Mouse (Mus musculus): ENCODE measurements around the gene Alx1. TPM values are rescaled to one million over a fixed set of nuclear protein-coding genes. Genes with fewer than 3 reads are reported as not detected.

The Alx1 gene
- total RNA-seq, 2 experiments from 2014 or later = not detected

Other genes starting within 250 kb of the Alx1 start
- gene Lrriq1, start 206.1 kb upstream of the Alx1 start, total RNA-seq (2015) = not detected in 2 replicates
- not detected in 2 replicates for gene Lrriq1, start 206.1 kb upstream of the Alx1 start, total RNA-seq (2017)

All from megakaryocyte, adult 5-6 weeks (primary cell).